Mouse (Mus musculus): ENCODE data around the gene A430078G23Rik. TPM values are rescaled to one million over a fixed set of nuclear protein-coding genes. Genes with fewer than 3 reads are reported as not detected.

Gene A430078G23Rik
- polyA plus RNA-seq, 1 experiment from 2014 or later: not detected

Other genes with a start within 250 kb of the A430078G23Rik start
- 52.5 and 55.9 TPM in 2 replicates for gene Insr, start 73.8 kb upstream of the A430078G23Rik start, polyA plus RNA-seq (2015; fragmentation: Nextera tagmentation; extraction: Ambion mirVana)
- gene Arhgef18, start 39.6 kb downstream of the A430078G23Rik start, polyA plus RNA-seq (2015; fragmentation: Nextera tagmentation; extraction: Ambion mirVana): 10.3 and 11.5 TPM in 2 replicates
- gene Pex11g, start 114.3 kb downstream of the A430078G23Rik start, polyA plus RNA-seq (2015; fragmentation: Nextera tagmentation; extraction: Ambion mirVana): 4.3 and 4.5 TPM in 2 replicates
- 0.30 and 0.39 TPM in 2 replicates for gene Tex45, start 117.4 kb downstream of the A430078G23Rik start, polyA plus RNA-seq (2015; fragmentation: Nextera tagmentation; extraction: Ambion mirVana)
- 64.9 and 72.1 TPM in 2 replicates for gene Zfp358, start 139.7 kb downstream of the A430078G23Rik start, polyA plus RNA-seq (2015; fragmentation: Nextera tagmentation; extraction: Ambion mirVana)
- 102 and 125 TPM in 2 replicates for gene Mcoln1, start 147.0 kb downstream of the A430078G23Rik start, polyA plus RNA-seq (2015; fragmentation: Nextera tagmentation; extraction: Ambion mirVana)
- gene Pnpla6, start 162.0 kb downstream of the A430078G23Rik start, polyA plus RNA-seq (2015; fragmentation: Nextera tagmentation; extraction: Ambion mirVana): 45.2 and 47.6 TPM in 2 replicates
- gene C330021F23Rik, start 214.6 kb downstream of the A430078G23Rik start, polyA plus RNA-seq (2015; fragmentation: Nextera tagmentation; extraction: Ambion mirVana): 0.54 and 0.66 TPM in 2 replicates
- gene Camsap3, start 233.9 kb downstream of the A430078G23Rik start, polyA plus RNA-seq (2015; fragmentation: Nextera tagmentation; extraction: Ambion mirVana): 43.3 and 51.7 TPM in 2 replicates